Mouse (Mus musculus): Measurements from ENCODE around the gene Mns1. TPM values are rescaled to one million over a fixed set of nuclear protein-coding genes. Genes with fewer than 3 reads are reported as not detected.

The Mns1 gene
- 1.4 TPM for total RNA-seq (2023)

DNA sequence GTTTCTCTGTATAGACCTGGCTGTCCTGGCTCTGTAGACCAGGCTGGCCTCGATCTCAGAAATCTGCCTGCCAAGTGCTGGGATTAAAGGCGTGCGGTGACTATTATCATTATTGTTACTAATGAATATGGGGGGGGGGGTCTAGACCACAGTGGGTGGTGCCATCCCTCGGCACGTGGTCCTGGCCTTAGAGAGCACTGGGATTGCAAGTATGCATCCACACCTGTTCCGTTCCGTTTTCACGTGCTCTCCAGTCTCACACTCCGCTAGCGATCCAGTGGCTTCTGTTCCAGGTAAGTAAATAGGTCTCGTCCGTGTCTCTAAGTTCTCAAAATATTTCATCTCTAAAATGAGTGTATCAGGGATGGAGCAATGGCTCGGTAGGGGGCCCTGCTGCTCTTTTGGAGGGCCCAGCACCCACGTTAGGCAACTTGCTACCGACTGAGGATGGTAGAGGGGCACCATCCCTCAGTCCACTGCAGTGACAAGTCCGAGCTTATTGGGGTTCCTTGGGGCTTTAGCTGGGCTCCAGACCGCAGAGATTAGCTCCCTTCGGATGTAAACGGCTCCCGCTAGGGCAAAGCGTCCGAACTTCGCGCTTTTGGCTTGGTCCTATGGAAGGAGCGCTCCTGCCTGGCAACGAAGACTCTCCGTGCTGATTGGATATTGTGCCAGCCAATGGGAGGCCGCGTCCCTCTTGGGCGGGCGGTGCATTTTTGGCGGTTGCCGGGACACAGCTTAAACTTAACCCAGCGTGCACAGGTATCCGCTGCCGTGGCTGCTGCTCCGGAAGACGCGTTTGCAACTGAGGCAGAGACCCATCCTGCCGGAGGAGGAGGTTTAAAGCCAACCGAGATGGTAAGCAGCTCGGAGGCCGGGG lies at the start of gene Mns1:
TSS of gene Mns1 (plus strand) at position 190 of the 880 bp plus-strand sequence.

DNA sequence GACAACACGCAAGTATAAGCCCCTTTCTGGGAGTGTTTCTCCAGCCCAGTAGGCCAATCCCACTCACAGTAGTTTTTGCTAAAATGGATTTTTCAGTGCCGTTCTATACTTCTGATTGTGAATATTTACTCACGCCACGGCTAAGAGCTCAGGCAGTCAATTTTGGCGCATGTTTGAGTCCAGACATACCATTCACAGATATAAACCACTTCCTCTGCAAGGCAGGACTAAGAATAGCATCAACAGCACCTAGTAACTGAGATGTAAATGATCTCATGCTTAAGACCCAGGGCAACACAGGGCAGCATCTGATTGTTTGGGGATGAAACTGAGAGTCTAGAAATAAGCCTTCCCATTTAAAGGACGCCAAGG lies 54.4 kb downstream of the Mns1 start, which contains the start of gene Tex9:
TSS of gene Tex9 (minus strand) at position 19 of the 372 bp plus-strand sequence.

Other genes with a start within 250 kb of the Mns1 start
- 111 TPM for gene Zfp280d, start 163.2 kb upstream of the Mns1 start, total RNA-seq (2023)
- 21.7 TPM for gene Tex9, start 54.2 kb downstream of the Mns1 start, total RNA-seq (2023)
- 75.9 TPM for gene Rfx7, start 94.2 kb downstream of the Mns1 start, total RNA-seq (2023)
- 52.7 TPM for gene Nedd4, start 224.3 kb downstream of the Mns1 start, total RNA-seq (2023)

All from CD8-positive naive resting alpha-beta T cell, adult 57 days (primary cell).